Mouse (Mus musculus) spleen, adult 2 months (tissue): ENCODE data around the gene Magi1.

ENCODE experiments used
- CTCF ChIP-seq: fragments of 200-500 bp; IDR thresholded peaks from 2 replicates; pipeline ENCODE4 v1.5.1; 2011; ENCODE audit warnings: mild to moderate bottlenecking, inconsistent platforms; ENCODE audit not compliant: insufficient read depth, insufficient read length, insufficient replicate concordance; ENCODE audit errors: extremely low read depth
- POLR2A ChIP-seq: fragments of 200-500 bp; IDR thresholded peaks from 2 replicates; pipeline ENCODE4 v1.6.1; 2011; ENCODE audit warnings: low read depth, low read length, inconsistent platforms

DNA sequence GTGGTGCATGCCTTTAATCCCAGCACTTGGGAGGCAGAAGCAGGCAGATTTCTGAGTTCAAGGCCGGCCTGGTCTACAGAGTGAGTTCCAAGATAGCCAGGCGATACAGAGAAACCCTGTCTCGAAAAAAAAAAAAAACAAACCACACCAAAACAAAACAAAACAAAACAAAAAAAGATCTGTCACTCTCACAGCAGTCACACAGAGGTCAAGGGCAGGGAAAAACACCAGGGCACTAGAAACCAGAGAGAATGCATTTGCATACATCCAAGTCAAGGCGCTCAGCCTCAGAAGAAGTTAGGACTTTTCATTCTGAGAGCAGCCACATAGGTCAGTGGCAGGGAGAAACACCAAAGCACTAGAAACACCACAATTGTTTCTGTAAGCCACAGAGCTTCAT, 263.8 kb downstream of the Magi1 start:
- no peak for TF ChIP-seq CTCF
- no peak for TF ChIP-seq POLR2A
